21 mouse cellular contexts compared by ENCODE assay signal in the genomic region with DNA sequence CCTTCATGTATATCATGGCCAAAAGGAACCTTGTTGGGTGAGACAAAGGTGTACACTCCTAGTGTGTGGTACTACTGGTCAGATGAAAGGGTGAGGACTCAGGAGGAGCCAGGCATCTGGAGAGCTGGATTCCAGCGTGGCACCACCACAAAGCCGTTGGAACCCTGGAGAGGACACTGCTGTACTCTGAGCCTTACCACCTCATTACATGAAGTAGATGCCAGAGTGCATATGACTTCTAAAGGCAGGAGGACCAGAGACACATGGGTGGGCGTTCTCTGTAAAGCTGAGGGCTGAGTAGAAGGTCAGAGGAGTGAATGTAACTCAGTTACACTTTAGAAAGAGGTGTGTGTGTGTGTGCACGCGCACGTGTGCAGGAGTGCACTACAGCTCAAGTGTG. TPM values are rescaled to one million over a fixed set of nuclear protein-coding genes. Genes with fewer than 3 reads are reported as not detected.
"Had no signal": no experiment of that assay in that cellular context is flagged by ENCODE, and none has a peak within 500 bp of the region (broad histone marks: within the 10 kb centered on the region; RNA-seq: fewer than 3 reads in every experiment).

No protein-coding gene starts in this region.

- DNase-seq: kidney, postnatal 36 days; layer of hippocampus, adult 9-11 months; layer of hippocampus, postnatal 36 days; midbrain, embryonic 14.5 days; retina, postnatal 1 day; right cerebral cortex, postnatal 4 days; spleen, adult 18-20 months; thymus, adult 18-20 months; thymus, postnatal 14 days had no signal

- H3K27me3 ChIP-seq: limb, embryonic 15.5 days; liver, embryonic 12.5 days; lung, embryonic 15.5 days; neural tube, embryonic 13.5 days had no signal

- H3K36me3 ChIP-seq: limb, embryonic 15.5 days; liver, embryonic 12.5 days; lung, embryonic 15.5 days; midbrain, embryonic 10.5 days; neural tube, embryonic 13.5 days had no signal

- H3K9me3 ChIP-seq: limb, embryonic 15.5 days; liver, embryonic 12.5 days; lung, embryonic 15.5 days; midbrain, embryonic 10.5 days; neural tube, embryonic 13.5 days had no signal

- H3K4me2 ChIP-seq: limb, embryonic 15.5 days; liver, embryonic 12.5 days; lung, embryonic 15.5 days; neural tube, embryonic 13.5 days had no signal

- ATAC-seq: liver, embryonic 12.5 days had no signal

- H3K4me3 ChIP-seq: limb, embryonic 15.5 days; liver, embryonic 12.5 days; lung, embryonic 15.5 days; midbrain, embryonic 10.5 days; neural tube, embryonic 13.5 days had no signal

- H3K4me1 ChIP-seq: liver, embryonic 12.5 days; neural tube, embryonic 13.5 days had no signal

- H3K9ac ChIP-seq: limb, embryonic 15.5 days; liver, embryonic 12.5 days; lung, embryonic 15.5 days; neural tube, embryonic 13.5 days had no signal

- H3K27ac ChIP-seq: kidney, postnatal 0 days; limb, embryonic 15.5 days; liver, embryonic 12.5 days; lung, embryonic 15.5 days; midbrain, embryonic 10.5 days; neural tube, embryonic 13.5 days had no signal

RNA-seq across cellular contexts. Expression of gene Slc36a3, which starts 36.3 kb away (rescaled TPM):
- total RNA-seq: layer of hippocampus, adult 18-20 months; layer of hippocampus, postnatal 36 days; left cerebral cortex, adult 8-10 months; left cerebral cortex, postnatal 25 days had no signal
- polyA plus RNA-seq: kidney, postnatal 0 days; limb, embryonic 11.5 days; limb, embryonic 15.5 days; liver, embryonic 12.5 days; liver, embryonic 16.5 days; lung, embryonic 15.5 days; midbrain, embryonic 10.5 days; midbrain, embryonic 14.5 days; neural tube, embryonic 13.5 days; stomach, embryonic 14.5 days had no signal
